Mouse (Mus musculus) urinary bladder, postnatal 36 days (tissue): ENCODE measurements around the gene Vmn2r84.
"Not testable (repeated sequence)": the region's sequence is repeated elsewhere in the genome, so short reads cannot be mapped to it uniquely, and the experiment has no call there.

Source experiments
- DNase-seq, 2 experiments: peaks; one replicate each; pipeline ENCODE4 v3.0.0; 2022; ENCODE audit warnings: low spot score in 2 of 2, mixed read lengths in 1 of 2

Vmn2r84 gene

GRCm38 (mm10) chr10:130394232-130394631 lies at the start of gene Vmn2r84:
Vmn2r84 (minus strand) TSS chr10:130394332.
- no peak for DNase-seq

- DNase-seq, result not testable (repeated sequence)
Observed at GRCm38 (mm10) chr10:130434185-130434898, 40.2 kb upstream of the Vmn2r84 start.

GRCm38 (mm10) chr10:130429603-130430002 lies 35.5 kb upstream of the Vmn2r84 start, which contains the start of gene Vmn2r85:
Vmn2r85 (minus strand) TSS chr10:130429703.
- not testable (repeated sequence) for DNase-seq

- DNase-seq, result not testable (repeated sequence)
Observed at GRCm38 (mm10) chr10:130422368-130422767, 28.2 kb upstream of the Vmn2r84 start.

- no peak for DNase-seq
Observed at GRCm38 (mm10) chr10:130420401-130420800, 26.3 kb upstream of the Vmn2r84 start.

GRCm38 (mm10) chr10:130419954-130420353 lies 25.8 kb upstream of the Vmn2r84 start:
- DNase-seq, result not testable (repeated sequence)

- DNase-seq, result not testable (repeated sequence)
Observed at GRCm38 (mm10) chr10:130416352-130416751, 22.2 kb upstream of the Vmn2r84 start.

GRCm38 (mm10) chr10:130412167-130412698 lies 18.1 kb upstream of the Vmn2r84 start:
- DNase-seq, result not testable (repeated sequence)

- DNase-seq, result no peak
Observed at GRCm38 (mm10) chr10:130375145-130375544, 19.0 kb downstream of the Vmn2r84 start.

- no peak for DNase-seq
Observed at GRCm38 (mm10) chr10:130372491-130373173, 21.5 kb downstream of the Vmn2r84 start.

- DNase-seq, result no peak
Observed at GRCm38 (mm10) chr10:130371644-130372043, 22.5 kb downstream of the Vmn2r84 start.

GRCm38 (mm10) chr10:130370005-130370682 lies 24.0 kb downstream of the Vmn2r84 start:
- no peak for DNase-seq

GRCm38 (mm10) chr10:130368384-130368783 lies 25.7 kb downstream of the Vmn2r84 start:
- no peak for DNase-seq

- no peak for DNase-seq
Observed at GRCm38 (mm10) chr10:130364766-130365165, 29.4 kb downstream of the Vmn2r84 start.

- no peak for DNase-seq
Observed at GRCm38 (mm10) chr10:130363438-130364164, 30.5 kb downstream of the Vmn2r84 start.

GRCm38 (mm10) chr10:130344056-130344455 lies 50.1 kb downstream of the Vmn2r84 start:
- DNase-seq, result no peak

- not testable (repeated sequence) for DNase-seq
Observed at GRCm38 (mm10) chr10:130340050-130340449, 54.1 kb downstream of the Vmn2r84 start.

GRCm38 (mm10) chr10:130337581-130337980 lies 56.6 kb downstream of the Vmn2r84 start:
- DNase-seq, result no peak

GRCm38 (mm10) chr10:130336385-130336784 lies 57.7 kb downstream of the Vmn2r84 start:
- DNase-seq, result no peak

GRCm38 (mm10) chr10:130330711-130331110 lies 63.4 kb downstream of the Vmn2r84 start:
- DNase-seq, result no peak
